Mouse (Mus musculus) kidney, adult 2 months (tissue): ENCODE results near the gene Agpat2. TPM values are rescaled to one million over a fixed set of nuclear protein-coding genes. Genes with fewer than 3 reads are reported as not detected.

Experiments used
- DNase-seq: peaks from one replicate; pipeline ENCODE4 v3.0.0; 2021
- H3K27ac ChIP-seq: fragments of 200-500 bp; 2 replicates; pipeline ENCODE4 v1.5.1; 2012; ENCODE audit warnings: low read depth, low read length, control low read depth, inconsistent platforms; ENCODE audit not compliant: insufficient read depth
- H3K27me3 ChIP-seq: fragments of 200-500 bp; replicated peaks from 2 replicates; pipeline ENCODE4 v1.6.1; 2012; ENCODE audit warnings: mild to moderate bottlenecking, moderate library complexity, low read length, inconsistent platforms; ENCODE audit not compliant: control insufficient read depth, insufficient read depth
- H3K36me3 ChIP-seq: fragments of 200-500 bp; 2 replicates; pipeline ENCODE4 v1.6.1; 2012; ENCODE audit warnings: mild to moderate bottlenecking, moderate library complexity, low read length, inconsistent platforms; ENCODE audit not compliant: control insufficient read depth, insufficient read depth
- H3K4me1 ChIP-seq: fragments of 200-500 bp; 2 replicates; pipeline ENCODE4 v1.6.1; 2011; ENCODE audit warnings: low read length; ENCODE audit not compliant: control insufficient read depth, insufficient read depth
- H3K4me3 ChIP-seq: fragments of 200-500 bp; 2 replicates; pipeline ENCODE4 v1.5.1; 2011; ENCODE audit warnings: mild to moderate bottlenecking, low read depth, low read length, control low read depth; ENCODE audit not compliant: insufficient read depth
- CTCF ChIP-seq: fragments of 200-500 bp; conservative IDR thresholded peaks from 2 replicates; pipeline ENCODE4 v1.5.1; 2011; ENCODE audit warnings: low read depth, mild to moderate bottlenecking, control low read depth, low read length, moderate library complexity, mixed read lengths; ENCODE audit not compliant: insufficient read depth, insufficient read length
- POLR2A ChIP-seq: fragments of 200-500 bp; IDR thresholded peaks from one replicate; pipeline ENCODE4 v1.6.1; 2011; ENCODE audit warnings: low read depth, low read length, control low read depth
- WGBS: fragments of 180-500 bp; shearing (Covaris S2); methylation state at CpG from one replicate; pipeline ENCODE4 v1.1.7; 2018; 5-methylcytosine and 5-hydroxymethylcytosine counted together
- polyA plus RNA-seq: library from polyadenylated mRNA; depleted of rRNA; stranded (reverse); fragments of >200 nt; gene quantifications from 2 replicates; pipeline ENCODE4 v1.2.3, GENCODE M21; 2012; rRNA removed

Agpat2 gene
- polyA plus RNA-seq, 1 experiment, result 165 TPM

GRCm38 (mm10) chr2:26543155-26543554 is 61.1 kb downstream of the Agpat2 start:
- DNase-seq, result peak; percentile 78
- TF ChIP-seq CTCF (no peak), POLR2A (no peak)
- no peaks in the 10 kb centered on the region for H3K27me3 ChIP-seq
- peaks cover 12% of the 10 kb centered on the region; the same call in 1 of the 2 replicates for H3K4me1 ChIP-seq
- H3K27ac ChIP-seq, result peak overlapping the region; percentile 37; the same call in 1 of the 2 replicates
- 52% methylated on average over 4 of the region's 4 CpGs for WGBS
- no peaks in the 10 kb centered on the region for H3K36me3 ChIP-seq
- no peak overlapping the region for H3K4me3 ChIP-seq

Other genes with a start within 250 kb of the Agpat2 start
- gene Card9, start 243.5 kb downstream of the Agpat2 start, polyA plus RNA-seq, result 2.1 and 2.5 TPM in 2 replicates
- 21.9 and 25.2 TPM in 2 replicates for gene Snapc4, start 223.8 kb downstream of the Agpat2 start, polyA plus RNA-seq
- gene Entr1, start 215.1 kb downstream of the Agpat2 start, polyA plus RNA-seq, result 102 and 110 TPM in 2 replicates
- 50.6 and 54.0 TPM in 2 replicates for gene Pmpca, start 215.1 kb downstream of the Agpat2 start, polyA plus RNA-seq
- gene Inpp5e, start 195.2 kb downstream of the Agpat2 start, polyA plus RNA-seq, result 28.2 and 37.5 TPM in 2 replicates
- gene Sec16a, start 159.2 kb downstream of the Agpat2 start, polyA plus RNA-seq, result 71.1 and 87.5 TPM in 2 replicates
- 16.1 and 17.7 TPM in 2 replicates for gene Notch1, start 87.8 kb downstream of the Agpat2 start, polyA plus RNA-seq
- 297 and 304 TPM in 2 replicates for gene Egfl7, start 24.4 kb downstream of the Agpat2 start, polyA plus RNA-seq
- not detected in 2 replicates for gene Gm20532, start 17.8 kb downstream of the Agpat2 start, polyA plus RNA-seq
- 12.2 and 14.5 TPM in 2 replicates for gene Fam69b, start 24.0 kb upstream of the Agpat2 start, polyA plus RNA-seq
- 0.34 TPM in 1 of 2 replicates, not detected in the other for gene Lcn4, start 66.9 kb upstream of the Agpat2 start, polyA plus RNA-seq